Mouse (Mus musculus) CH12.LX (cell line): Measurements from ENCODE around the gene Col9a2. TPM values are rescaled to one million over a fixed set of nuclear protein-coding genes. Genes with fewer than 3 reads are reported as not detected.

Experiments
- DNase-seq: peaks from one replicate; pipeline ENCODE4 v3.0.0-alpha.2; 2013; ENCODE audit errors: extremely low read depth
- H3K27ac ChIP-seq: 2 replicates; pipeline ENCODE4 v1.5.1; 2012; ENCODE audit warnings: low read depth, mild to moderate bottlenecking, control low read depth, moderate library complexity; ENCODE audit not compliant: insufficient read depth
- H3K27me3 ChIP-seq: replicated peaks from 2 replicates; pipeline ENCODE3; 2012; ENCODE audit warnings: inconsistent platforms
- H3K36me3 ChIP-seq, 2 experiments: replicated peaks in 1 of 2; 2 replicates each; pipeline versions ENCODE3 to v1.6.1; 2012; ENCODE audit warnings: inconsistent platforms in 1 of 2, low read length in 1 of 2, mild to moderate bottlenecking in 1 of 2, mixed read lengths in 1 of 2, moderate library complexity in 1 of 2; ENCODE audit not compliant: control insufficient read depth in 1 of 2, insufficient read depth in 1 of 2
- H3K4me1 ChIP-seq, 2 experiments: 2 replicates each; pipeline ENCODE4 v1.6.1; 2012; ENCODE audit warnings: inconsistent platforms in 1 of 2, moderate library complexity in 1 of 2; ENCODE audit not compliant: insufficient read depth in 2 of 2, control insufficient read depth in 1 of 2
- H3K4me2 ChIP-seq: 2 replicates; pipeline ENCODE4 v1.6.1; 2012; ENCODE audit warnings: low read depth, mild to moderate bottlenecking, control low read depth; ENCODE audit not compliant: poor library complexity, insufficient read depth, severe bottlenecking
- H3K4me3 ChIP-seq, 3 experiments: fragments of 150-350 bp in 1 of 3; sonication (generic) in 1 of 3; replicated peaks in 1 of 3; 2 replicates each; pipeline versions ENCODE3 to v1.5.1; 2011 to 2012; ENCODE audit warnings: low read depth in 2 of 3, low read length in 2 of 3, mild to moderate bottlenecking in 2 of 3, moderate library complexity in 2 of 3, control low read depth in 1 of 3, improper control_type of control experiment in 1 of 3, inconsistent platforms in 1 of 3, mixed read lengths in 1 of 3; ENCODE audit not compliant: poor library complexity in 1 of 3
- H3K79me2 ChIP-seq: replicated peaks from 2 replicates; pipeline ENCODE4 v1.6.1; 2012; ENCODE audit warnings: mild to moderate bottlenecking, moderate library complexity; ENCODE audit not compliant: control insufficient read depth, poor library complexity, insufficient read depth, severe bottlenecking; ENCODE audit errors: extremely low read depth
- H3K9ac ChIP-seq: 2 replicates; pipeline ENCODE4 v1.6.1; 2012; ENCODE audit warnings: low read depth, mild to moderate bottlenecking, control low read depth, moderate library complexity; ENCODE audit not compliant: insufficient read depth
- H3K9me3 ChIP-seq: replicated peaks from 2 replicates; pipeline ENCODE3; 2012; ENCODE audit warnings: low read length, inconsistent platforms, mixed read lengths
- BHLHE40 ChIP-seq: IDR thresholded peaks from 2 replicates; pipeline ENCODE4 v1.6.1; 2011; ENCODE audit warnings: mild to moderate bottlenecking, low read depth, low read length, improper control_type of control experiment
- CHD1 ChIP-seq: IDR thresholded peaks from 2 replicates; pipeline ENCODE4 v1.6.1; 2012; ENCODE audit warnings: low read depth, low read length, improper control_type of control experiment, inconsistent platforms
- CTCF ChIP-seq, 2 experiments: IDR thresholded peaks in 1 of 2; conservative IDR thresholded peaks in 1 of 2; 2 replicates each; pipeline ENCODE4 v1.5.1; 2011 to 2012; ENCODE audit warnings: low read depth in 2 of 2, low read length in 2 of 2, improper control_type of control experiment in 1 of 2, inconsistent platforms in 1 of 2, mild to moderate bottlenecking in 1 of 2, moderate library complexity in 1 of 2
- EP300 ChIP-seq: IDR thresholded peaks from 2 replicates; pipeline ENCODE4 v1.6.1; 2011; ENCODE audit warnings: low read length, improper control_type of control experiment
- HCFC1 ChIP-seq: IDR thresholded peaks from 2 replicates; pipeline ENCODE4 v1.6.1; 2012; ENCODE audit warnings: low read depth, mild to moderate bottlenecking, inconsistent platforms, low read length, improper control_type of control experiment
- KAT2A ChIP-seq: IDR thresholded peaks from 2 replicates; pipeline ENCODE4 v1.6.1; 2012; ENCODE audit warnings: low read length, improper control_type of control experiment, inconsistent platforms; ENCODE audit not compliant: insufficient replicate concordance
- MAFK ChIP-seq: IDR thresholded peaks from 2 replicates; pipeline ENCODE4 v1.6.1; 2011; ENCODE audit warnings: low read length, improper control_type of control experiment; ENCODE audit not compliant: insufficient replicate concordance
- MAZ ChIP-seq: IDR thresholded peaks from 2 replicates; pipeline ENCODE4 v1.6.1; 2012; ENCODE audit warnings: low read depth, mild to moderate bottlenecking, inconsistent platforms, low read length, improper control_type of control experiment, moderate library complexity
- MEF2A ChIP-seq: IDR thresholded peaks from 2 replicates; pipeline ENCODE4 v1.6.1; 2014; ENCODE audit warnings: low read depth, mild to moderate bottlenecking, inconsistent platforms, low read length, improper control_type of control experiment, borderline replicate concordance
- MXI1 ChIP-seq: IDR thresholded peaks from 2 replicates; pipeline ENCODE4 v1.6.1; 2011; ENCODE audit warnings: mild to moderate bottlenecking, low read depth, low read length, improper control_type of control experiment
- MYC ChIP-seq: IDR thresholded peaks from 2 replicates; pipeline ENCODE4 v1.6.1; 2011; ENCODE audit warnings: low read depth, mild to moderate bottlenecking, improper control_type of control experiment, low read length
- NRF1 ChIP-seq: IDR thresholded peaks from 2 replicates; pipeline ENCODE4 v1.6.1; 2014; ENCODE audit warnings: low read depth, mild to moderate bottlenecking, inconsistent platforms, low read length, improper control_type of control experiment, moderate library complexity
- PAX5 ChIP-seq: IDR thresholded peaks from 2 replicates; pipeline ENCODE4 v1.6.1; 2012; ENCODE audit warnings: low read length, inconsistent platforms, mixed read lengths
- RAD21 ChIP-seq: IDR thresholded peaks from 2 replicates; pipeline ENCODE4 v1.6.1; 2011; ENCODE audit warnings: low read depth, mild to moderate bottlenecking, low read length, improper control_type of control experiment, moderate library complexity
- RCOR1 ChIP-seq: conservative IDR thresholded peaks from 2 replicates; pipeline ENCODE4 v1.6.1; 2012; ENCODE audit warnings: low read depth, mild to moderate bottlenecking, inconsistent platforms, low read length, improper control_type of control experiment
- SIN3A ChIP-seq: IDR thresholded peaks from 2 replicates; pipeline ENCODE4 v1.6.1; 2012; ENCODE audit warnings: low read length, improper control_type of control experiment, inconsistent platforms
- SMC3 ChIP-seq: IDR thresholded peaks from 2 replicates; pipeline ENCODE4 v1.6.1; 2011; ENCODE audit warnings: low read depth, low read length, improper control_type of control experiment
- TBP ChIP-seq: conservative IDR thresholded peaks from 2 replicates; pipeline ENCODE4 v1.6.1; 2011; ENCODE audit warnings: low read depth, low read length, improper control_type of control experiment
- TCF12 ChIP-seq: IDR thresholded peaks from 2 replicates; pipeline ENCODE4 v1.6.1; 2014; ENCODE audit warnings: low read depth, mild to moderate bottlenecking, inconsistent platforms, low read length, improper control_type of control experiment
- UBTF ChIP-seq: IDR thresholded peaks from 2 replicates; pipeline ENCODE4 v1.6.1; 2012; ENCODE audit warnings: low read depth, mild to moderate bottlenecking, inconsistent platforms, low read length, improper control_type of control experiment, moderate library complexity
- USF1 ChIP-seq: IDR thresholded peaks from 2 replicates; pipeline ENCODE4 v1.6.1; 2014; ENCODE audit warnings: low read depth, mild to moderate bottlenecking, inconsistent platforms, low read length, improper control_type of control experiment
- ZC3H11A ChIP-seq: IDR thresholded peaks from 2 replicates; pipeline ENCODE4 v1.6.1; 2012; ENCODE audit warnings: low read depth, mild to moderate bottlenecking, inconsistent platforms, low read length, improper control_type of control experiment
- ZKSCAN1 ChIP-seq: IDR thresholded peaks from 2 replicates; pipeline ENCODE4 v1.6.1; 2012; ENCODE audit warnings: low read depth, inconsistent platforms, low read length, improper control_type of control experiment, borderline replicate concordance
- dilution Hi-C: fragments of 300-500 bp; cut with MboI; formaldehyde crosslinking; loops from 2 replicates; pipeline ENCODE4 v1.14.3; 2020; ENCODE audit warnings: low sequenced_read_pairs; ENCODE audit not compliant: extremely low pct_unique_long_range_greater_than_20kb, extremely low pct_ligation_motif_present
- in situ Hi-C: fragments of 300-500 bp; cut with MboI; formaldehyde crosslinking; loops from 3 replicates; pipeline ENCODE4 v1.14.3; 2019; ENCODE audit warnings: low sequenced_read_pairs, low pct_ligation_motif_present, low pct_unique_long_range_greater_than_20kb, mixed read lengths
- polyA plus RNA-seq: library from polyadenylated mRNA; unstranded; fragments of >175 nt; gene quantifications from 2 replicates; pipeline ENCODE4 v1.2.1, GENCODE M21; 2012; ENCODE audit warnings: low read depth; ENCODE audit not compliant: insufficient read length
- total RNA-seq, 2 experiments: library from RNA; depleted of rRNA; stranded (reverse); fragments of 300-350 nt in 1 of 2; fragments of >200 nt in 1 of 2; gene quantifications; 2 replicates each; pipeline ENCODE4 v1.2.3; 2012 to 2014

Col9a2 gene
- total and polyA plus RNA-seq, 3 experiments = not detected

GRCm38 (mm10) chr4:121028659-121029392 lies 10.4 kb upstream of the Col9a2 start (continued):
- TF ChIP-seq MEF2A (peak; percentile 69; the same call in 1 of the 2 replicates), USF1 (no peak), CHD1 (0 out of 2 replicates have a peak, but pooled peaks have one; percentile 44), EP300 (peak; percentile 80), RAD21 (peak; percentile 69), ZC3H11A (no peak), SMC3 (peak; percentile 80), TBP (peak; percentile 95), PAX5 (no peak), ZKSCAN1 (no peak), MYC (peak; percentile 62; the same call in 1 of the 2 replicates), MAZ (peak; percentile 86), RCOR1 (0 out of 2 replicates have a peak, but pooled peaks have one; percentile 75), MAFK (0 out of 2 replicates have a peak, but pooled peaks have one; percentile 21), TCF12 (peak; percentile 71), SIN3A (peak; percentile 87), KAT2A (no peak), HCFC1 (no peak; the same call in 1 of the 2 replicates), BHLHE40 (peak; percentile 80)

GRCm38 (mm10) chr4:121029632-121030031 lies 9.6 kb upstream of the Col9a2 start:
- Histone ChIP-seq H3K36me3 (no peaks in the 10 kb centered on the region), H3K9ac (no peak overlapping the region), H3K27ac (peak overlapping the region; percentile 59; the same call in 1 of the 2 replicates), H3K4me1 (peaks cover 6 to 42% of the 10 kb centered on the region in 2 experiments; a peak in 3 of 4 replicates), H3K4me2 (peak overlapping the region; percentile 42; the same call in 1 of the 2 replicates), H3K27me3 (no peaks in the 10 kb centered on the region), H3K9me3 (no peaks in the 10 kb centered on the region), H3K79me2 (no peaks in the 10 kb centered on the region), H3K4me3 (no peak overlapping the region)
- in situ Hi-C loops (loop anchor here (5.0 to 10.0 kb wide), 3 partner anchors 42 to 195 kb away; no protein-coding TSS in a partner anchor), dilution Hi-C loops (no loop called here)
- no peak for DNase-seq
- no peak for TF ChIP-seq MYC
- TF ChIP-seq RAD21 = peak; percentile 17
- peak; percentile 31; the same call in 1 of the 2 replicates for TF ChIP-seq SMC3
- TF ChIP-seq CTCF (conservative IDR thresholded peaks at IDR 0.05 in 1 of 2, IDR thresholded peaks at IDR 0.05 in 1 of 2; ENCODE audit: low read depth in 2 of 2, low read length in 2 of 2) = peak in 1 of 2 experiments; percentile 51; a peak in 2 of 4 replicates
- no peak for TF ChIP-seq MXI1
- TF ChIP-seq NRF1 = no peak
- TF ChIP-seq ZC3H11A = no peak
- no peak for TF ChIP-seq UBTF
- no peak for TF ChIP-seq MAFK
